Mouse (Mus musculus): ENCODE data around the gene Chpt1.

The Chpt1 gene

DNA sequence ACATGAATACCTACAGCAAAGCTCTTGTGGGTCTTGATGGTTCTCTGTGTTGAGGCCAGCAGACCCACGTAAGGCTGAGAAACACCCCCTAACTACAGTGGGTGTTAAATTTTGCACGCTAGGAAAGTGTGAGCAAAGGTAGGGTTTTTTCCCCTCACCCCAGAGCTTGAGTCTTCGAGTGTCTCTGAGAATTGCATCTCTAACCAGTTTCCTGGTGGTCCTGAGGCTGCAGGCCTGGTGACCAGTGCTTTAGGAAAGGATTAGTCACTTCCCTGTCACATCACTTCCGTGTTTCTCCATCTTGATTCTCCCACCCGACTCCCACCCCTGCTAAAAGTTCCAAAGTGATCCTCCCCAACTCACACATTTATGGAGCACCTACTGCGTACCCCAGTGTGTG lies 99.7 kb downstream of the Chpt1 start:
- no peak for DNase-seq (ENCODE audit: low spot score)

DNA sequence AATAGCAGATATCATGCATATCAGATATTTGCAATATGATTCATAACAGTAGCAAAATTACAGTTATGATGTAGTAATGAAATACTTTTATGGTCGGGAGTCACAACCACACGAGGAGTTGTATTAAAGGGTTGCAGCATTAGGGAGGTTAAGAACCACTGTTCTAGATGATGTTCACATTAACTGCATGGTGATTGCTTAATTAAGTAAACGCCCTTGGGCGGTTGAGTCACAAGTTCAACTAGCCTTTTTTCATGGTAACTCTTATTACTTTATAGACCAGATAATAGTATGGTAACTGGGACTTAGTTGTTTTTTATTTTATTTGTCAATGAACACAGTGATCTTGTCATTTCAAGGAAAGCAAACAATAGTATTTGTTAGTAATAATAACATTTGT lies 100.9 kb downstream of the Chpt1 start:
- DNase-seq (ENCODE audit: low spot score): no peak
